Mouse (Mus musculus) forebrain, postnatal 0 days (tissue): ENCODE results near the gene Gm9944. TPM values are rescaled to one million over a fixed set of nuclear protein-coding genes. Genes with fewer than 3 reads are reported as not detected.

Experiments used
- ATAC-seq: fragments of 200-750 bp; cut with Nextera tagmentation; 2 replicates; pipeline ENCODE4 v1.8.0; 2017; ENCODE audit warnings: mild to moderate bottlenecking, moderate library complexity
- DNase-seq: peaks from one replicate; pipeline ENCODE4 v3.0.0-alpha.2; 2015
- H3K27ac ChIP-seq: fragments of 300-500 bp; sonication (generic); 2 replicates; pipeline ENCODE4 v1.5.1; 2014; ENCODE audit warnings: low read depth, mild to moderate bottlenecking, antibody characterized with exemption, low read length, moderate library complexity, mixed read lengths
- H3K27me3 ChIP-seq: fragments of 300-500 bp; sonication (generic); 2 replicates; pipeline ENCODE4 v1.6.1; 2014; ENCODE audit warnings: mild to moderate bottlenecking, low read length, mixed read lengths; ENCODE audit not compliant: insufficient read depth
- H3K36me3 ChIP-seq: fragments of 300-500 bp; sonication (generic); 2 replicates; pipeline ENCODE4 v1.6.1; 2014; ENCODE audit warnings: mild to moderate bottlenecking, moderate library complexity; ENCODE audit not compliant: insufficient read depth
- H3K4me1 ChIP-seq: fragments of 300-500 bp; sonication (generic); 2 replicates; pipeline ENCODE4 v1.6.1; 2014; ENCODE audit warnings: antibody characterized with exemption; ENCODE audit not compliant: insufficient read depth
- H3K4me2 ChIP-seq: fragments of 300-500 bp; sonication (generic); 2 replicates; pipeline ENCODE4 v1.6.1; 2014; ENCODE audit warnings: low read depth, mild to moderate bottlenecking, moderate library complexity
- H3K4me3 ChIP-seq: fragments of 300-500 bp; sonication (generic); 2 replicates; pipeline ENCODE4 v1.5.1; 2014; ENCODE audit warnings: low read depth, low read length, mixed read lengths
- H3K9ac ChIP-seq: fragments of 300-500 bp; sonication (generic); 2 replicates; pipeline ENCODE4 v1.6.1; 2014; ENCODE audit warnings: mild to moderate bottlenecking
- H3K9me3 ChIP-seq: fragments of 300-500 bp; sonication (generic); 2 replicates; pipeline ENCODE4 v1.6.1; 2016; ENCODE audit warnings: low read length
- CTCF ChIP-seq: sonication (generic); IDR thresholded peaks from 2 replicates; pipeline ENCODE4 v1.5.1; 2016; ENCODE audit warnings: antibody characterized with exemption, control low read depth, low read depth
- WGBS: fragments of 180-500 bp; shearing (Covaris S2); extraction: QIAGEN DNeasy Blood & Tissue Kit; methylation state at CpG from one replicate; pipeline ENCODE4 v1.1.7; 2014; 5-methylcytosine and 5-hydroxymethylcytosine counted together
- polyA plus RNA-seq: library from polyadenylated mRNA; unstranded; fragments of >200 nt; fragmentation: Nextera tagmentation; extraction: Ambion mirVana; gene quantifications from 2 replicates; pipeline ENCODE4 v1.2.1, GENCODE M21; 2015
- total RNA-seq: library from RNA; depleted of rRNA; stranded (reverse); fragments of >200 nt; gene quantifications from 2 replicates; pipeline ENCODE4 v1.2.3, GENCODE M21; 2014

Gm9944 gene
- total and polyA plus RNA-seq, 2 experiments from 2014 or later, result not detected

DNA sequence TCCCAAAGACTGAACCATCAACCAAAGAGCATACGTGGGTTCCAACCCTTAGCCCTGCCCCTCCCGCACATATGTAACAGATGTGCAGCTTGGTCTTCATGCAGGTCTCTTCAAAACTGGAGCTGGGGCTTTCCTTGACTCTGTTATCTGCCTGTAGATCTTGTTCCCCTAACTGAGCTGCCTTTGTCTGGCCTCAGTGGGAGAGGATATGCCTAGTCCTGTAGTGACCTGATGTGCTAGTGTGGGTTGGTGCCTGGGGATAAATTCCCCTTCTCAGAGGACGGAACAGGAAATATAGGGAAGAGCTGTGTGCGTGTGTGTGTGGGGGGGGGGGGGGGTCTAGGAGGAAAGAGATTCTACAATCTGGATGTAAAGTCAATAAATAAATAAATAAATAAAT lies 12.0 kb downstream of the Gm9944 start:
- H3K9me3 ChIP-seq, result peaks cover 33% of the 10 kb centered on the region; the same call in 1 of the 2 replicates
- no peaks in the 10 kb centered on the region for H3K4me1 ChIP-seq
- 99% methylated on average over 4 of the region's 4 CpGs for WGBS

DNA sequence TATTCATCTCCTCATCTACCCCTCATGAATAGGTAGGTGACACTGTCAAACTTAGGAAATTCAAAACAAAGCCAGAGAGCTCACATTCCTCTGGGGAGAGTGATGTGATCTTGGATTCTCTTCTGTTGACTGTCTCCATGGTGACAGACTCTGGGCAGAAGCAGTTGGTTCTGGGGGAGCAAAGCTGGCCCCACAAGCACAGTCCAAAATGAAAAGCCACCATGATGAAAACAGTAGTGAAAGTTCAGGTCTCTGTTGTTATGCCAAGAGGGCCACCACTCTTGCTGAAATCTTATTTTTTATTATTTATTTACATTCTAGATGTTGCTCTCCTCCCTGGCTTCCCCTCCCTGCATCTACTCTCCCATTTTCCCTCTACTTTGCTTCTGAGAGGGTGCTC lies 14.4 kb downstream of the Gm9944 start, which contains the start of gene 1700012P22Rik:
Gene 1700012P22Rik (minus strand): TSS at position 101 of the 400 bp plus-strand sequence.
- TF ChIP-seq CTCF, result no peak
- H3K4me2 ChIP-seq, result no peak within 1 kb of the TSS
- no peaks in the 10 kb centered on the region for H3K36me3 ChIP-seq
- no peaks in the 10 kb centered on the region for H3K4me1 ChIP-seq
- H3K27me3 ChIP-seq, result no peaks in the 10 kb centered on the region
- no peak for ATAC-seq
- DNase-seq, result no peak
- H3K9me3 ChIP-seq, result peaks cover 22% of the 10 kb centered on the region; the same call in 1 of the 2 replicates
- H3K9ac ChIP-seq, result no peak within 1 kb of the TSS
- H3K27ac ChIP-seq, result no peak within 1 kb of the TSS
- H3K4me3 ChIP-seq, result no peak within 1 kb of the TSS

More for the DNA sequence above, 12.0 kb downstream of the Gm9944 start:
- H3K27ac ChIP-seq, result no peak overlapping the region
- no peak overlapping the region for H3K9ac ChIP-seq
- no peak for ATAC-seq
- H3K27me3 ChIP-seq, result no peaks in the 10 kb centered on the region
- H3K4me2 ChIP-seq, result no peak overlapping the region
- H3K36me3 ChIP-seq, result no peaks in the 10 kb centered on the region
- no peak overlapping the region for H3K4me3 ChIP-seq
- no peak for TF ChIP-seq CTCF
- DNase-seq, result no peak

GRCm38 (mm10) chr4:144433216-144433615 lies 19.9 kb downstream of the Gm9944 start:
- no peaks in the 10 kb centered on the region for H3K4me1 ChIP-seq
- no peak overlapping the region for H3K4me2 ChIP-seq
- DNase-seq, result no peak
- no peak overlapping the region for H3K4me3 ChIP-seq
- 90% methylated on average over 5 of the region's 5 CpGs for WGBS
- H3K9me3 ChIP-seq, result peaks cover 14% of the 10 kb centered on the region; the same call in 1 of the 2 replicates
- no peaks in the 10 kb centered on the region for H3K27me3 ChIP-seq
- no peak overlapping the region for H3K9ac ChIP-seq
- TF ChIP-seq CTCF, result no peak
- H3K36me3 ChIP-seq, result no peaks in the 10 kb centered on the region
- no peak for ATAC-seq
- H3K27ac ChIP-seq, result no peak overlapping the region

GRCm38 (mm10) chr4:144430723-144431122 lies 22.4 kb downstream of the Gm9944 start:
- Histone ChIP-seq H3K4me1 (no peaks in the 10 kb centered on the region), H3K9me3 (peaks cover 13% of the 10 kb centered on the region; the same call in 1 of the 2 replicates), H3K4me3 (no peak overlapping the region), H3K27ac (no peak overlapping the region), H3K36me3 (no peaks in the 10 kb centered on the region), H3K4me2 (no peak overlapping the region), H3K27me3 (no peaks in the 10 kb centered on the region), H3K9ac (no peak overlapping the region)
- 92% methylated on average over 2 of the region's 2 CpGs for WGBS
- DNase-seq (no peak), ATAC-seq (no peak)
- no peak for TF ChIP-seq CTCF

GRCm38 (mm10) chr4:144428868-144429267 lies 24.2 kb downstream of the Gm9944 start:
- Histone ChIP-seq H3K9me3 (peaks cover 21% of the 10 kb centered on the region), H3K9ac (no peak overlapping the region), H3K27ac (no peak overlapping the region), H3K27me3 (no peaks in the 10 kb centered on the region), H3K4me3 (no peak overlapping the region), H3K36me3 (no peaks in the 10 kb centered on the region), H3K4me1 (no peaks in the 10 kb centered on the region), H3K4me2 (no peak overlapping the region)
- 22% methylated on average over 3 of the region's 3 CpGs for WGBS
- no peak for ATAC-seq
- DNase-seq, result no peak
- no peak for TF ChIP-seq CTCF

- no peak overlapping the region for H3K4me3 ChIP-seq
- no peak for ATAC-seq
- H3K9me3 ChIP-seq, result peaks cover 22% of the 10 kb centered on the region
- H3K27ac ChIP-seq, result no peak overlapping the region
- TF ChIP-seq CTCF, result no peak
- no peak for DNase-seq
- no peak overlapping the region for H3K9ac ChIP-seq
- no peaks in the 10 kb centered on the region for H3K27me3 ChIP-seq
- no peak overlapping the region for H3K4me2 ChIP-seq
- H3K4me1 ChIP-seq, result no peaks in the 10 kb centered on the region
- no peaks in the 10 kb centered on the region for H3K36me3 ChIP-seq
- 77% methylated on average over 5 of the region's 5 CpGs for WGBS
These were observed 28.5 kb downstream of the Gm9944 start for GRCm38 (mm10) chr4:144424590-144424989.

DNA sequence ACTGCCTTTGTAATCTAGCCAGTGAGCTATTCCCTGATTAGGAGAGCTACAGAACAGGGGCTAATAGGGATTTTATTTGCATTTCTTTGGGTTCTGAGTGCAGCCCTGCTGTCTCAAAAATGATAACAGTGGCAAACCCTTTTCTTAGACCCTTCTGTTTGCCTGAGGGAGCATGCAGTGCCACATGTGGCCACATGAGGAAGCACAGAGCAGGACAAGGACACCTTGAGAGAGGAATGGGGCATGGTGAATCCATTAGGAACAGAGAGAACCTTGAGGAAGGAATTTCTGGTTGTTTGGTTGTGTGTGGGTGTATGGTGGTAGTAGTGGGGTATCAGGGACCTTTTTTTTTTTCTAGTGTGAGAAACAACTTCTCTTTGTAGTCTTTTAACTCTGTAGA lies 32.5 kb downstream of the Gm9944 start:
- Histone ChIP-seq H3K36me3 (no peaks in the 10 kb centered on the region), H3K9ac (no peak overlapping the region), H3K4me3 (no peak overlapping the region), H3K4me1 (no peaks in the 10 kb centered on the region), H3K27me3 (no peaks in the 10 kb centered on the region), H3K4me2 (no peak overlapping the region), H3K27ac (no peak overlapping the region), H3K9me3 (peaks cover 40% of the 10 kb centered on the region)
- ATAC-seq (no peak), DNase-seq (no peak)
- no peak for TF ChIP-seq CTCF

DNA sequence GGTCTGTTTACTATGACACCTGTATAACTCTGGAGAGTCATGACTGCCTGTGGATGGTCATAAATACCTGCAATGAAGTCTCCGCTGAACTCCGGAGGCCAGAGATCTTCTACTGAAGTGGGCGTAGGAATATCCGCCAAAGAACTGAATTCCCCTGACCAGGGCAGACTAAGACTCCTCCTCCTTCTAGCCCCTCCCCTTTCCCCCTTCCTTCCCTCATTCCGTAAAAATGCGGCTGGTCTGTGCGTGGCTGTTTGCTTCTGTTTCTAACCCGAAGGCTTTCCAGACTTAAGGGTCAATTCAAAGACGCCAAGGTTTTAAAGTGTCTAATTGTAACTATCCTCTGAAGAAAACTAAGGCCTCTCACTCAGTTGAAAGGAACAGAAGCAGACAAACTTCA lies 44.8 kb downstream of the Gm9944 start, which contains the start of gene Pramef12:
Gene Pramef12 (minus strand): TSS at position 175 of the 400 bp plus-strand sequence.
- WGBS, result 82% methylated on average over 9 of the region's 9 CpGs
- Histone ChIP-seq H3K36me3 (no peaks in the 10 kb centered on the region), H3K9me3 (peaks cover 18% of the 10 kb centered on the region; the same call in 1 of the 2 replicates), H3K4me3 (no peak within 1 kb of the TSS), H3K27me3 (no peaks in the 10 kb centered on the region), H3K4me1 (no peaks in the 10 kb centered on the region), H3K4me2 (no peak within 1 kb of the TSS), H3K9ac (no peak within 1 kb of the TSS), H3K27ac (no peak within 1 kb of the TSS)
- no peak for TF ChIP-seq CTCF
- no peak for DNase-seq
- no peak for ATAC-seq
